Mouse (Mus musculus) ES-E14 (cell line): ENCODE measurements around the gene Fam222b.

ENCODE experiments used
- CHD2 ChIP-seq: IDR thresholded peaks from 2 replicates; pipeline ENCODE4 v1.6.1; 2014; ENCODE audit warnings: mild to moderate bottlenecking, low read depth, low read length, inconsistent platforms
- HCFC1 ChIP-seq: IDR thresholded peaks from 2 replicates; pipeline ENCODE4 v1.6.1; 2012; ENCODE audit warnings: low read length, inconsistent platforms, borderline replicate concordance; ENCODE audit not compliant: insufficient read depth
- MAFK ChIP-seq: IDR thresholded peaks from 2 replicates; pipeline ENCODE4 v1.6.1; 2014; ENCODE audit warnings: mild to moderate bottlenecking, low read depth, low read length, inconsistent platforms; ENCODE audit not compliant: insufficient read depth
- ZC3H11A ChIP-seq: IDR thresholded peaks from 2 replicates; pipeline ENCODE4 v1.6.1; 2012; ENCODE audit warnings: low read depth, mild to moderate bottlenecking, inconsistent platforms, low read length, borderline replicate concordance
- ZNF384 ChIP-seq: IDR thresholded peaks from 2 replicates; pipeline ENCODE4 v1.6.1; 2012; ENCODE audit warnings: low read depth, low read length, inconsistent platforms

DNA sequence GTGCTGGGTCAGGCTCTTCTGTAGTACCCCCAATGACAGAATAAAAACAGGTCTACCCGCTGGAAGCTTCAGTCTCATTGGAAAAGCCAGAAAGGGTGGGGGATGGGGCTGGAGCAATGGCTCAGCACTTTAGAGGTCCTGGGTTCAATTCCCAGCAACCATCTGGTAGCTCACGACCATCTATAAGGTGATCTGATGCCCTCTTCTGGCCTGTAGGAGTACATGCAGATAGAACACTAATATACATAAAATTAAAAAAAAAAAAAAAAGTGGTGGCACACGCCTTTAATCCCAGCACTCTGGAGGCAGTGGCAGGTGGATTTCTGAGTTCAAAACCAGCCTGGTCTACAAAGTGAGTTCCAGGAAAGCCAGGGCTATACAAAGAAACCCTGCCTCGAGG is 76.9 kb downstream of the Fam222b start:
- TF ChIP-seq MAFK (peak; percentile 70; the same call in 1 of the 2 replicates), ZNF384 (peak; percentile 97), ZC3H11A (no peak), CHD2 (no peak), HCFC1 (no peak)
